Mouse (Mus musculus): ENCODE results near the gene Fgfr3.

- TF ChIP-seq CTCF (IDR thresholded peaks at IDR 0.05; ENCODE audit: borderline replicate concordance, extremely low read depth, insufficient read depth, insufficient read length) (no peak), POLR2A (IDR thresholded peaks at IDR 0.05; ENCODE audit: borderline replicate concordance, extremely low read depth, insufficient read depth, insufficient read length, poor library complexity, severe bottlenecking) (peak; percentile 89)
These were observed 61.0 kb downstream of the Fgfr3 start, which contains the start of gene Letm1 for GRCm38 (mm10) chr5:33782345-33782998.

Measured in brain, embryonic 14.5 days (tissue).